ENCODE assay signal across 23 mouse cellular contexts in the genomic region with DNA sequence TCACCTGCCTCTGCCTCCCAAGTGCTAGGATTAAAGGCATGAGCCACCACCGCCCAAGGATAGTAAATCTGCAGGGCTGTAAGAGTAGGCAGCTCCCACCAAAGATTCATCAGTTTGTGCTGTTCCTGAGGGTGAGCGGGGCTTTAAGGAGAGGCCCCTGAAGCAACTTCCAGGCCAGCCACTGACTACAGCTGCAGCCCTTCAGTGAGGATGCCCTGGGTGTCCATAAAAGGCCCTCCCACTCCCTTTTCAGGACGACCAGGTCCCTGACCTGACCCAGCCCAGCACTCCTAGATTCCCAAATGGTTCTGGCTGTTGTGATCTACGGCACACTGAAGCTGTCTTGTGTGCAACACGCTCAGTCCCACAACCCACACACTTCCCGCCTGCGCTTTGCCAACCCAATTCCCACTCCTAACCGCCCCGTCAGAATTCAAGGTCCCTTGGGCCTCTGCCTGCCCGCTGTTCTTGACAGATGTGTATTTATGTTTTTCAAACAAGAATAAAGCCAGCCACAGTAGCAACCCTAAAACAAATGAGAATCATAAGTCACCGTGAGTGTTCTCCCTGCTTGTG.
A peak's percentile ranks its signal among the peaks of the same experiment; 100 is the strongest.
DNase-seq lines count a peak whose midpoint lies in the region; ATAC-seq lines count a peak whose summit lies in the region.
"Had no signal": no experiment of that assay in that cellular context is flagged by ENCODE, and none has a peak within 500 bp of the region (broad histone marks: within the 10 kb centered on the region; RNA-seq: fewer than 3 reads in every experiment).

No protein-coding gene starts in this region.

- ATAC-seq in neural tube, embryonic 12.5 days (ENCODE audit: low FRiP score, low read depth), result peak; percentile 22; the same call in 1 of the 2 replicates
- peak; percentile 36; the same call in 1 of the 2 replicates for ATAC-seq in neural tube, embryonic 13.5 days (ENCODE audit: low read depth)
- ATAC-seq: forebrain, embryonic 16.5 days; midbrain, embryonic 15.5 days had no signal

- 0 out of 2 replicates have a peak overlapping the region, but pooled peaks have one; percentile 32 for H3K27ac ChIP-seq in neural tube, embryonic 12.5 days
- H3K27ac ChIP-seq in brown adipose tissue, adult 24 weeks (replicated peaks; ENCODE audit: low read depth, low read length), result peak overlapping the region; percentile 71
- H3K27ac ChIP-seq in neural tube, embryonic 13.5 days (replicated peaks), result peak overlapping the region; percentile 39; the same call in 1 of the 2 replicates
- H3K27ac ChIP-seq: macrophage had no signal

- peaks cover 20% of the 10 kb centered on the region for H3K4me1 ChIP-seq in neural tube, embryonic 12.5 days
- H3K4me1 ChIP-seq in brown adipose tissue, adult 24 weeks (ENCODE audit: control insufficient read depth, insufficient read depth, insufficient read length, low read length), result peaks cover 28% of the 10 kb centered on the region
- H3K4me1 ChIP-seq in neural tube, embryonic 13.5 days (replicated peaks), result peaks cover 26% of the 10 kb centered on the region

- no peaks in the 10 kb centered on the region for H3K27me3 ChIP-seq in neural tube, embryonic 12.5 days (replicated peaks)
- H3K27me3 ChIP-seq in neural tube, embryonic 13.5 days, result no peaks in the 10 kb centered on the region
- H3K27me3 ChIP-seq: midbrain, embryonic 15.5 days; stomach, embryonic 15.5 days had no signal

- peak; percentile 89 for DNase-seq in heart, adult 11 months
- DNase-seq in heart, postnatal 4 days, result no peak
- DNase-seq in neural tube, embryonic 10.5 days (ENCODE audit: extremely low spot score, low spot score), result no peak
- no peak for DNase-seq in frontal cortex, postnatal 25 days (ENCODE audit: low spot score in 2 of 2)
- no peak for DNase-seq in thymus, adult 18-20 months
- DNase-seq: cerebellum, adult 2 months; gastrocnemius, postnatal 25 days; heart, postnatal 36 days; kidney, postnatal 14 days; layer of hippocampus, postnatal 36 days; left cerebral cortex, postnatal 4 days; lung, adult 18-20 months; retina, postnatal 1 day; thymus, postnatal 14 days had no signal

- no peak overlapping the region for H3K4me2 ChIP-seq in neural tube, embryonic 12.5 days (replicated peaks)
- no peak overlapping the region for H3K4me2 ChIP-seq in neural tube, embryonic 13.5 days
- H3K4me2 ChIP-seq: heart, embryonic 11.5 days; midbrain, embryonic 15.5 days; stomach, embryonic 15.5 days had no signal

- H3K4me3 ChIP-seq in neural tube, embryonic 12.5 days, result no peak overlapping the region
- H3K4me3 ChIP-seq in brown adipose tissue, adult 24 weeks (ENCODE audit: insufficient read depth, low read depth, low read length), result no peak overlapping the region
- no peak overlapping the region for H3K4me3 ChIP-seq in neural tube, embryonic 13.5 days
- H3K4me3 ChIP-seq: midbrain, embryonic 15.5 days; stomach, embryonic 15.5 days had no signal

- 36% methylated on average over 11 of the region's 11 CpGs for WGBS in neural tube, embryonic 12.5 days
- WGBS in neural tube, embryonic 13.5 days, result 34% methylated on average over 11 of the region's 11 CpGs

- no peak overlapping the region for H3K9ac ChIP-seq in neural tube, embryonic 12.5 days
- H3K9ac ChIP-seq in neural tube, embryonic 13.5 days, result no peak overlapping the region
- H3K9ac ChIP-seq: midbrain, embryonic 15.5 days; stomach, embryonic 15.5 days had no signal

- no peaks in the 10 kb centered on the region for H3K9me3 ChIP-seq in neural tube, embryonic 12.5 days
- H3K9me3 ChIP-seq in neural tube, embryonic 13.5 days, result no peaks in the 10 kb centered on the region
- H3K9me3 ChIP-seq: G1E; midbrain, embryonic 15.5 days; stomach, embryonic 15.5 days had no signal

- H3K36me3 ChIP-seq in neural tube, embryonic 12.5 days, result no peaks in the 10 kb centered on the region
- no peaks in the 10 kb centered on the region for H3K36me3 ChIP-seq in neural tube, embryonic 13.5 days
- H3K36me3 ChIP-seq: G1E; midbrain, embryonic 15.5 days; stomach, embryonic 15.5 days had no signal
